Mouse (Mus musculus): Measurements from ENCODE around the gene Tmem87a. TPM values are rescaled to one million over a fixed set of nuclear protein-coding genes. Genes with fewer than 3 reads are reported as not detected.

Tmem87a gene
- 30.0 TPM for polyA plus RNA-seq (2014; fragmentation: Illumina TruSeq; extraction: RNeasy Lipid Tissue Mini Kit (QIAGEN cat#74804); ENCODE audit: low read depth, low replicate concordance)

GRCm38 (mm10) chr2:120403986-120404822, at the start of gene Tmem87a:
Gene Tmem87a (minus strand): TSS chr2:120404113.

DNA sequence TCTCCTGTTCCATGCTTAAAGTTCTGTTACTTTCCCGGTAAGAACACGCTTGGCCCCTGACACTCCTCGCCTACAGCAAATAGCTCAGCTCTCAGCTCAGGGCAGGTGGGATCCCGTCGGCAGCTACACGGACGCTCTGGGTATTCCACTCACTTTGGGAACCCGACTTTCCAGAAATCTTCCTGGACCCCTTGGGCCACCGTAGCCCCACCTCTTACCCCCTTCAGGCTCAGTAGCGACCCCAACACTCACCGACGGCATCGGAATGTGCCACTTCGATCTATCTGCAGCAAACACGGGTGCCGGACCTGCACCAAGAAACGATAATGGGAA, 294 bp downstream of the Tmem87a start, which contains the start of gene Ganc:
Gene Ganc, plus strand, starts transcription at position 244 of the 333 bp plus-strand sequence.

GRCm38 (mm10) chr2:120352682-120353646, 50.9 kb downstream of the Tmem87a start, which contains the start of gene Vps39:
Gene Vps39 (minus strand): TSS chr2:120353137.

DNA sequence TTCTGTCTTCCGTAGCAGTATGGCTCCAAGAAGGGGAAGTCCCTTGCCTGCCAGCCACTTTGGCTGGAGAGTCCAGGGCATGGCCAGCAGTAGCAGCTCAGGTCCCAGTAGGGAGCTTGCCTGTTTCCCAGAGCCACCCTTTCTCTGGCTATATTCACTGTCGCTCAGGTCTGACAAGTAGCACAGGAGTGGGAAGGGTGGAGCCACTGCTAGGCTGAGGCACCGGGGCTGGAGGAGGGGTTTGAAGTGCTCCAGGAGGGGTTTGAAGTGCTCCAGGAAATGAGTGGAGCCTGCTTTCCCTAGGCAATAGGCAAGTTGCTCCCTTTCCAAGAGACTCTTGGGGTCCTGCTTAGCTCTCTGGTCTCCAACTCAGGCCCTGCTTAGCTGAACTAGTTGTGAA, 89.9 kb downstream of the Tmem87a start, which contains the start of gene Pla2g4f:
Gene Pla2g4f, minus strand, starts transcription at position 190 of the 400 bp plus-strand sequence.

Other genes with a start within 250 kb of the Tmem87a start
- gene Ehd4, start 249.5 kb downstream of the Tmem87a start, polyA plus RNA-seq (2014; fragmentation: Illumina TruSeq; extraction: RNeasy Lipid Tissue Mini Kit (QIAGEN cat#74804); ENCODE audit: low read depth, low replicate concordance) = 3.8 TPM
- gene Pla2g4e, start 158.8 kb downstream of the Tmem87a start, polyA plus RNA-seq (2014; fragmentation: Illumina TruSeq; extraction: RNeasy Lipid Tissue Mini Kit (QIAGEN cat#74804); ENCODE audit: low read depth, low replicate concordance) = 0.10 TPM
- gene Pla2g4d, start 114.9 kb downstream of the Tmem87a start, polyA plus RNA-seq (2014; fragmentation: Illumina TruSeq; extraction: RNeasy Lipid Tissue Mini Kit (QIAGEN cat#74804); ENCODE audit: low read depth, low replicate concordance) = 1.1 TPM
- gene Pla2g4f, start 89.9 kb downstream of the Tmem87a start, polyA plus RNA-seq (2014; fragmentation: Illumina TruSeq; extraction: RNeasy Lipid Tissue Mini Kit (QIAGEN cat#74804); ENCODE audit: low read depth, low replicate concordance) = 0.10 TPM
- gene Vps39, start 51.0 kb downstream of the Tmem87a start, polyA plus RNA-seq (2014; fragmentation: Illumina TruSeq; extraction: RNeasy Lipid Tissue Mini Kit (QIAGEN cat#74804); ENCODE audit: low read depth, low replicate concordance) = 17.7 TPM
- 12.5 TPM for gene Ganc, start 217 bp downstream of the Tmem87a start, polyA plus RNA-seq (2014; fragmentation: Illumina TruSeq; extraction: RNeasy Lipid Tissue Mini Kit (QIAGEN cat#74804); ENCODE audit: low read depth, low replicate concordance)
- gene Capn3, start 51.9 kb upstream of the Tmem87a start, polyA plus RNA-seq (2014; fragmentation: Illumina TruSeq; extraction: RNeasy Lipid Tissue Mini Kit (QIAGEN cat#74804); ENCODE audit: low read depth, low replicate concordance) = 0.15 TPM
- 53.4 TPM for gene Zfp106, start 159.7 kb upstream of the Tmem87a start, polyA plus RNA-seq (2014; fragmentation: Illumina TruSeq; extraction: RNeasy Lipid Tissue Mini Kit (QIAGEN cat#74804); ENCODE audit: low read depth, low replicate concordance)
- gene Snap23, start 163.6 kb upstream of the Tmem87a start, polyA plus RNA-seq (2014; fragmentation: Illumina TruSeq; extraction: RNeasy Lipid Tissue Mini Kit (QIAGEN cat#74804); ENCODE audit: low read depth, low replicate concordance) = 88.6 TPM
- gene Haus2, start 205.3 kb upstream of the Tmem87a start, polyA plus RNA-seq (2014; fragmentation: Illumina TruSeq; extraction: RNeasy Lipid Tissue Mini Kit (QIAGEN cat#74804); ENCODE audit: low read depth, low replicate concordance) = 33.0 TPM
- gene Lrrc57, start 205.4 kb upstream of the Tmem87a start, polyA plus RNA-seq (2014; fragmentation: Illumina TruSeq; extraction: RNeasy Lipid Tissue Mini Kit (QIAGEN cat#74804); ENCODE audit: low read depth, low replicate concordance) = 318 TPM
- gene Stard9, start 225.0 kb upstream of the Tmem87a start, polyA plus RNA-seq (2014; fragmentation: Illumina TruSeq; extraction: RNeasy Lipid Tissue Mini Kit (QIAGEN cat#74804); ENCODE audit: low read depth, low replicate concordance) = 30.7 TPM